Mouse (Mus musculus) liver, embryonic 12.5 days (tissue): ENCODE data around the gene Tex19.1. TPM values are rescaled to one million over a fixed set of nuclear protein-coding genes. Genes with fewer than 3 reads are reported as not detected.
"Not testable (repeated sequence)": the region's sequence is repeated elsewhere in the genome, so short reads cannot be mapped to it uniquely, and the experiment has no call there.

Experiments used
- ATAC-seq: fragments of 200-750 bp; cut with Nextera tagmentation; 2 replicates; pipeline ENCODE4 v1.8.0; 2017; ENCODE audit warnings: moderate number of reproducible peaks, mild to moderate bottlenecking, moderate library complexity
- H3K27ac ChIP-seq: fragments of 300-500 bp; sonication (generic); 2 replicates; pipeline ENCODE4 v1.5.1; 2016; ENCODE audit warnings: mild to moderate bottlenecking
- H3K27me3 ChIP-seq: fragments of 300-500 bp; sonication (generic); replicated peaks from 2 replicates; pipeline ENCODE4 v1.6.1; 2016; ENCODE audit warnings: mild to moderate bottlenecking, moderate library complexity
- H3K36me3 ChIP-seq: fragments of 300-500 bp; sonication (generic); 2 replicates; pipeline ENCODE4 v1.6.1; 2016; ENCODE audit warnings: mild to moderate bottlenecking, moderate library complexity
- H3K4me1 ChIP-seq: fragments of 300-500 bp; sonication (generic); 2 replicates; pipeline ENCODE4 v1.6.1; 2016
- H3K4me2 ChIP-seq: fragments of 300-500 bp; sonication (generic); 2 replicates; pipeline ENCODE4 v1.6.1; 2016; ENCODE audit warnings: mild to moderate bottlenecking, moderate library complexity
- H3K4me3 ChIP-seq: fragments of 300-500 bp; sonication (generic); 2 replicates; pipeline ENCODE4 v1.5.1; 2016; ENCODE audit warnings: mild to moderate bottlenecking, moderate library complexity
- H3K9ac ChIP-seq: fragments of 300-500 bp; sonication (generic); 2 replicates; pipeline ENCODE4 v1.6.1; 2016; ENCODE audit warnings: mild to moderate bottlenecking, moderate library complexity
- H3K9me3 ChIP-seq: fragments of 300-500 bp; sonication (generic); replicated peaks from 2 replicates; pipeline ENCODE4 v1.6.1; 2016; ENCODE audit warnings: mild to moderate bottlenecking, moderate library complexity
- WGBS: fragments of 180-500 bp; shearing (Covaris S2); methylation state at CpG from one replicate; pipeline ENCODE4 v1.1.7; 2016; ENCODE audit not compliant: insufficient replicate concordance; 5-methylcytosine and 5-hydroxymethylcytosine counted together
- polyA plus RNA-seq: library from polyadenylated mRNA; unstranded; fragments of >200 nt; fragmentation: Nextera tagmentation; extraction: Ambion mirVana; gene quantifications from 2 replicates; pipeline ENCODE4 v1.2.1, GENCODE M21; 2016

Tex19.1 gene
- 0.31 and 0.44 TPM in 2 replicates for polyA plus RNA-seq

DNA sequence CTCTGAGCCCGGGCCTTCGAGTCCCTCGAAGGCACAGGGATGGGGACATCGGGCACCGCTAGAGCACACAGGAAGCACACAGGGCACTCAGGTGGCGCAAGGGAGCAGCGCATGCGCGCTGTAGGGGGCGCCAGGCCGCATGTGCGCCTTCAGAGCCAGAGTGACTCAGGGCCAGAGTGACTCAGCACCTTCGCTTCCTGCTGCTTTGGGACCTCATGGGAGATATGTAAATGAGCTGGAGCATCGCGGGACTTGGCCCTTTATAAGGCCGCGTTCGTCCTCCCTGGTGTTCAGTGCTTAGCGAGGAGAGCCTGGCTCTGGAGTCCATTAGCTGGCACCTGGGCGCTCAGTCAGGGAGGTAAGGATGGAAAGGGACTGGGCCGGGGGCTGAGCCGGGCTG, at the start of gene Tex19.1:
TSS of gene Tex19.1 (plus strand) at position 279 of the 400 bp plus-strand sequence.
- 87% methylated on average over 22 of the region's 22 CpGs for WGBS
- ATAC-seq = no peak

DNA sequence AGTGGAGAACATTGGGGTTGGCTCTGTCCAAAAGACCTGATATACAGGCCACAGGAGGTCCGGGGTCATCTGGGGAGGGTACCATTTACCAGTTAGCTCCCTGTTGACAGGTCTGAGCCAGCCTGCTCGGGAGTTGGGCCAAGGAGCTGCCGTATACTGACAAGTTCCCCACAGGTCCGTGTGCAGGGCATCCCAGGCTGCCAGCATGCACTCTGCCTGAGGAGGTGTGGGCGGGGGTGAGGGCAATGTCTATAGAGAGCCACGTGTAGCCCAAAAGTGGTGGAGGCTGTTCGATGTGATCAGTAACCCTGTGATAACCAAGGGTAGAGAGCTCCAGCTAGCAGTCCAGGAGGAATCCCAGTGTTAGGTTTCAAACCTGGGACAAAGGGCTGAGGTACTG, 46.2 kb upstream of the Tex19.1 start:
- Histone ChIP-seq H3K36me3 (no peaks in the 10 kb centered on the region), H3K27ac (no peak overlapping the region), H3K4me1 (0 out of 2 replicates have a peak, but pooled peaks cover 13% of the 10 kb centered on the region), H3K27me3 (no peaks in the 10 kb centered on the region), H3K4me3 (no peak overlapping the region), H3K9ac (no peak overlapping the region), H3K4me2 (no peak overlapping the region), H3K9me3 (no peaks in the 10 kb centered on the region)
- no peak for ATAC-seq
- WGBS = 52% methylated on average over 7 of the region's 7 CpGs

More for the DNA sequence above, at the start of gene Tex19.1:
- H3K27ac ChIP-seq = no peak within 1 kb of the TSS
- H3K27me3 ChIP-seq = no peaks in the 10 kb centered on the region
- H3K9me3 ChIP-seq = no peaks in the 10 kb centered on the region
- peaks cover 9% of the 10 kb centered on the region for H3K4me1 ChIP-seq
- no peaks in the 10 kb centered on the region for H3K36me3 ChIP-seq
- H3K9ac ChIP-seq = no peak within 1 kb of the TSS
- H3K4me3 ChIP-seq = no peak within 1 kb of the TSS
- H3K4me2 ChIP-seq = no peak within 1 kb of the TSS

DNA sequence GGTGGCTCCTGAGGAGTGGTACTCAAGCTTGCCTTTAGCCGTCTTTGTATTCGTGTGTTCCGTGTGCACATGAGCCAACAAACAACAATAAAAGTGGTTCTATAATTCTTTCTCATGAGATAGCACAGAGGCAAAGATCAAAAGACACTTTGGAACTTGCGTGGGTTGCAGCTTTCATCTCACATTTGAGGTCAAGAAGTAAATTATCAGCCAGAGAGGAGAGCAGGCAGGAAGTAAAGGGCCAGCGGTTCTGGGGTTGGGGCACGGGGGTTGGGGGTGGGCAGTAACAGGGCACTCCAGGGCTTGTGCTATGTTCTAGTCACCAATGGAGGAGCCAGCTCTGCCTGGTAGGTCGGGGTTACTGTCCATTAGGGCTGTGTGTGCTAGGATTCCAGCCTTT, 45.3 kb upstream of the Tex19.1 start:
- 38% methylated on average over 7 of the region's 7 CpGs for WGBS
- no peak overlapping the region for H3K4me3 ChIP-seq
- no peaks in the 10 kb centered on the region for H3K9me3 ChIP-seq
- no peaks in the 10 kb centered on the region for H3K27me3 ChIP-seq
- H3K9ac ChIP-seq = no peak overlapping the region
- H3K36me3 ChIP-seq = no peaks in the 10 kb centered on the region
- no peak overlapping the region for H3K27ac ChIP-seq
- 0 out of 2 replicates have a peak, but pooled peaks cover 13% of the 10 kb centered on the region for H3K4me1 ChIP-seq
- ATAC-seq = no peak
- H3K4me2 ChIP-seq = no peak overlapping the region

DNA sequence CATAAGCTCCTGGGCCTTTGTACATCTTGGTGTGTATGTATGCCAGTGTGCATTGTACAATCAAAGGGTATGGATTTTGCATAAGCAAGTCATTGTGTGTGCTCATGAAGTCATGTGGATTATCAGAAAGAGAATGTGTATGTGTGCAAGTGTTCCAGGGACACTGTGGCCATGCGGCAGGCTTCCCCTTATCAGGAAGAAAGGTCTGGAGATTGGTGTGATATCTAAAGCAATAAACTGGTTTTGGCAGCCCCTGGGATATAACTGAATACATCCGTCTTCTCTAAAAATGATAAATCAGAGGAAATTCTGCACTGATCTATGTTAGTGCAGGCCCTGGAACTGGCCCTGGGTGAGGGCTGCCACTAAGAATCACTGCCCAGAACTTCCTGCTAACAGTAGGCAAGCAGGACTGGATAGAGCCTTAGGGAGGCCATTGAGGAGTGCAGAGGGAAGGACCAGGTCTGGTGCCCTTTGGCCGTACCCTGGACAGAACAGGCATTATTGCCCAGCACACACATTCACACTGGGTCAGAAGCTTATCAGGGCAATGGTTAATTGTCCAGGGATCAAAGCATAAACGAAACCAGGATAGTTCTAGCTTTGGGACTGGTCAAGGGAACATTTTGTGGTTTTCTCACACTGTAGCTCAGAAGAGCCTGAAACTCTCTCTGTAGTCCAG, 44.7 kb upstream of the Tex19.1 start:
- 50% methylated on average over 4 of the region's 4 CpGs for WGBS
- Histone ChIP-seq H3K4me3 (no peak overlapping the region), H3K27ac (no peak overlapping the region), H3K4me1 (0 out of 2 replicates have a peak, but pooled peaks cover 13% of the 10 kb centered on the region), H3K27me3 (no peaks in the 10 kb centered on the region), H3K9ac (no peak overlapping the region), H3K9me3 (no peaks in the 10 kb centered on the region), H3K4me2 (no peak overlapping the region), H3K36me3 (no peaks in the 10 kb centered on the region)
- no peak for ATAC-seq

DNA sequence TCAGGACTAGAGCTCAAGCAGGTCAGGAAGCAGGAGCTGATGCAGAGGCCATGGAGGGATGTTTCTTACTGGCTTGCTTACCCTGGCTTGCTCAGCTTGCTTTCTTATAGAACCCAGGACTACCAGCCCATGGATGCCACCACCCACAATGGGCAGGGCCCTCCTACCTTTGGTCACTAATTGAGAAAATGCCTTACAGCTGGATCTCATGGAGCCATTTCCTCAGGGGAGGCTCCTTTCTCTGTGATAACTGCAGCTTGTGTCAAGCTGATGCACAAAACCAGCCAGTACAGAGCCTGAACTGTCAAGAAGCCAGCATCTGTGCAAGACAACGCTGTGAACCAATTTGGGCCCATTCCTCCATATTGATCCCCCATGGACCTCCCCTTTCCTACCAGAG, 38.7 kb upstream of the Tex19.1 start:
- WGBS = 64% methylated on average over 1 of the region's 1 CpGs
- H3K9ac ChIP-seq, H3K36me3 ChIP-seq, H3K4me2 ChIP-seq, H3K4me1 ChIP-seq, ATAC-seq, H3K27ac ChIP-seq, H3K9me3 ChIP-seq, H3K27me3 ChIP-seq, H3K4me3 ChIP-seq: not testable (repeated sequence)

DNA sequence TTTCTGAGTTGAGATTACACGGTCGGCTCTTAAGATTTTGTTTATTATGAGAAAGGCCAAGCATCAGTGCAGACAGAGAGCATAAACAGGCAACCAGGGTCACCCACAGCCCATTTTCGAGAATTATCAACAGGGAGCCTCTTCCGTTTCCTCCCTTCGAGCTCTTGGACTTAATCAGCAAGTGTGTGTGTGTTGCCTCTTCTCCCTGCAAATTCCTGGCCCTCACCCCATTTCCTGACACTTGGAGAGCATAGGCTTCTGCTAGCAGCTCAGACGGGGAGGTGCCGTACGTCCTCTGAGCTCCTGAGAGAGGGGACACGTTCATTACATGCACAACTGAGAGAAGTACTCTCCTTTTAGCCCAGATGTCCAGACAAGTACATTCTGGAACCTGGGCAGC, 37.9 kb upstream of the Tex19.1 start:
- no peak for ATAC-seq
- Histone ChIP-seq H3K4me2 (no peak overlapping the region), H3K9ac (no peak overlapping the region), H3K4me3 (no peak overlapping the region), H3K36me3 (no peaks in the 10 kb centered on the region), H3K9me3 (no peaks in the 10 kb centered on the region), H3K27ac (0 out of 2 replicates have a peak overlapping the region, but pooled peaks have one; percentile 17), H3K27me3 (no peaks in the 10 kb centered on the region), H3K4me1 (0 out of 2 replicates have a peak, but pooled peaks cover 3% of the 10 kb centered on the region)
- 44% methylated on average over 9 of the region's 9 CpGs for WGBS

DNA sequence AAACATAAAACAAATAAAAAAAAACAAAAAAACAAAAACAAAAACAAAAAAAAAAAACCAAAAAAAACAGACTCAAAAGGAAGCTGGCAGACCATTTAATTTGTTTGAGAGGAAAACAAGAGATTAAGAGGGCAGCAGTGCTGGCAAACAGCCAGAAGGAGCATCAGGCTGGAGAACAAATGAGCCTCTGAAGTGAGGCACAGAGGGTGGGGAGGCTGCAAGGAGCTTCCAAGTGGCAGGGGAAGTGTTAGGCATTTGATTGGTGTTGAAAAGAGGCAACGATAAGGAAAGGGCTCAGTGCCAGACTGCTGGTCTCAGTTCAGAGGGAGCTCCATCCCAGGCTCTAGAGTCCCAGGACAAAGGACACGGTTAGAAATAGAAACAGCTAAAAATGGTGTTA, 36.0 kb upstream of the Tex19.1 start:
- Histone ChIP-seq H3K4me1 (0 out of 2 replicates have a peak, but pooled peaks cover 3% of the 10 kb centered on the region), H3K36me3 (no peaks in the 10 kb centered on the region), H3K27ac (no peak overlapping the region), H3K9me3 (no peaks in the 10 kb centered on the region), H3K27me3 (no peaks in the 10 kb centered on the region), H3K4me3 (no peak overlapping the region), H3K9ac (no peak overlapping the region), H3K4me2 (no peak overlapping the region)
- WGBS = 22% methylated on average over 2 of the region's 2 CpGs
- ATAC-seq = no peak

DNA sequence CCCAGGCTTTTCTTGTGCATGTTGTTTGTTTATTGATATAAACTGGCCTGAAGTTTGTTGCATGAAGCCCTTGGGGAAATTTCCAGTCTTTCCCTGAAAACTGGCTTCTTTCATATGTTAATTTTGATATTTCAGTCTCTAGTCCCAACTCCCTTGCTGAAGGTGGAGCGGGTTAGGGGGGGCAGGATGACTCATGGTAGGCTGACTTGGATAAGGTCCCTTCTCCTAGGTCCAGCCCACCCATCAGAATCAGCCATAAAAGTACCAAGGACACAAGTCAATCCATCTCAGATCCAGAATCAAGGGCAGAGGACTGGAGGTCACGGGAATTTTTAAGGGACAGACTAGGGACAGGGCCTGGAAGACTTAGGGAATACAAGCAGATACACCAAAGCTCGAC, 34.9 kb upstream of the Tex19.1 start:
- Histone ChIP-seq H3K36me3 (no peaks in the 10 kb centered on the region), H3K4me2 (no peak overlapping the region), H3K4me3 (no peak overlapping the region), H3K9ac (no peak overlapping the region), H3K4me1 (0 out of 2 replicates have a peak, but pooled peaks cover 3% of the 10 kb centered on the region), H3K27me3 (no peaks in the 10 kb centered on the region), H3K9me3 (no peaks in the 10 kb centered on the region), H3K27ac (no peak overlapping the region)
- WGBS = 66% methylated on average over 3 of the region's 3 CpGs
- ATAC-seq = no peak

DNA sequence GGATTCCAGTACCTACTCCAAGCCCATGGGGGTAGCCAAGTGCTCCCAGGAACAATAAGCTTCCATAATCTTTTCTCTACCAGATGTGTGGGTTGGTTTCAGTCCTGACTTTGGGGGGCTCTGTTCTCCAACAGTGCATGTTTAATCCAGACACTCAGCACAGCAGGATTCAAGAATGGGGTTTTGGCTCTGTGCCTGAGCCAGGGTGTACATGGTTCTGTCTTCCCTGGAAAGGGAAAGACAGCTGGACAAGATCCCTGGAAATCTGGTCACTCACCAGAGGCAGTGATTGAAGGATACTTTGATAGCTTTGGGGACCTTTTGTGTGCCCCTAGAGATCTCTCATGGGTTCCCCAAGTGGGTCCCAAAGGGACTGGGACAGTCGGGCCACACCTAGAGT, 34.3 kb upstream of the Tex19.1 start:
- no peaks in the 10 kb centered on the region for H3K27me3 ChIP-seq
- H3K9me3 ChIP-seq = no peaks in the 10 kb centered on the region
- no peak for ATAC-seq
- H3K36me3 ChIP-seq = no peaks in the 10 kb centered on the region
- WGBS = 54% methylated on average over 1 of the region's 1 CpGs
- H3K4me3 ChIP-seq = no peak overlapping the region
- H3K4me1 ChIP-seq = 0 out of 2 replicates have a peak, but pooled peaks cover 3% of the 10 kb centered on the region
- H3K27ac ChIP-seq = no peak overlapping the region
- no peak overlapping the region for H3K9ac ChIP-seq
- no peak overlapping the region for H3K4me2 ChIP-seq

DNA sequence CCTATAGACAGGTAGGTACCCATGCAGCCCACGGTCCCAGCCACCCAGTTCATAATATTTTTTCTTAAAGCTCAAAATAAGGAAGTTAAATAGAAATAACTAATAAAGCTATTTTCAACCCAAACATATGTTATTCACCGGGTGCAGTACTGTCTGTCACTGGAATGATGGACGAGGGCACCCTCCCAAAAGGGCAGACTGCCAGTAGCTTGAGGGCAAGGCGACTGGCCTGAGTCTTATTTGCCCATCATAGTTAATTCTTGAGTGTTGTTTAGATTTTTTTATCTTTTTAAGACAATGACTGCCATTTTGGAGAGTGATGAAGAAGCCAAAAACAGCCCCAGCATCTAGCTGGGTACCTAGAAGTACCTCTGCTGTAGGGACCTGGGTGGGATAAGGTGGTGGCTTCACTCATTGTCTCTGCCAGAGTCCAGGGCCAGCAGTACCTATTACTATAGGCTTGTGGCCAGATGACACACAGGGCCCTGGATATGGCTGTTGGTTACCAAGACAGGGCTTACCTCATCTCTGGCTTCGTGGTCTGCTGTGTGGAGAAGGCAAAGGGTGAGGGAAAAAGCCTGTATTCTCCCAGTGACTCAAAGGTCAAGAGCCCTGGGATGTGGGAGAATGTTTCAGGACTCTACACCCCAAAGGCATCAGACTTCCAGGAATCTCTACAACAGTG, 33.7 kb upstream of the Tex19.1 start:
- Histone ChIP-seq H3K27me3 (no peaks in the 10 kb centered on the region), H3K9ac (no peak overlapping the region), H3K36me3 (no peaks in the 10 kb centered on the region), H3K4me3 (no peak overlapping the region), H3K27ac (no peak overlapping the region), H3K4me1 (0 out of 2 replicates have a peak, but pooled peaks cover 3% of the 10 kb centered on the region), H3K9me3 (no peaks in the 10 kb centered on the region), H3K4me2 (no peak overlapping the region)
- ATAC-seq = no peak
- 59% methylated on average over 5 of the region's 5 CpGs for WGBS

DNA sequence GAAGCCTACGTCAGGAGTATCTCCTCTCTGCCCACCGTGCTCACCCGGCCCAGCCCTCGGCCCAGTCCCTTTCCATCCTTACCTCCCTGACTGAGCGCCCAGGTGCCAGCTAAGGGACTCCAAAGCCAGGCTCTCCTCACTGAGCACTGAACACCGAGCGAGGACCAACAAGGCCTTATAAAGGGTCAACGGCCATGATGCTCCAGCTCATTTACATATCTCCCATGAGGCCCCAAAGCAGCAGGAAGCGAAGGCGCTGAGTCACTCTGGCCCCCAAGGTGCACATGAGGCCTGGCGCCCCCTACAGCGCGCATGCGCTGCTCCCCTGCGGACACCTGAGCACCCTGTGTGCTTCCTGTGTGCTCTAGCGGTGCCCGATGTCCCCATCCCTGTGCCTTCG, 27.8 kb upstream of the Tex19.1 start:
- 85% methylated on average over 18 of the region's 18 CpGs for WGBS
- peaks cover 20% of the 10 kb centered on the region for H3K4me1 ChIP-seq
- no peak overlapping the region for H3K27ac ChIP-seq
- H3K9me3 ChIP-seq = no peaks in the 10 kb centered on the region
- no peak overlapping the region for H3K4me3 ChIP-seq
- H3K4me2 ChIP-seq = no peak overlapping the region
- no peaks in the 10 kb centered on the region for H3K27me3 ChIP-seq
- ATAC-seq = no peak
- no peak overlapping the region for H3K9ac ChIP-seq
- no peaks in the 10 kb centered on the region for H3K36me3 ChIP-seq

DNA sequence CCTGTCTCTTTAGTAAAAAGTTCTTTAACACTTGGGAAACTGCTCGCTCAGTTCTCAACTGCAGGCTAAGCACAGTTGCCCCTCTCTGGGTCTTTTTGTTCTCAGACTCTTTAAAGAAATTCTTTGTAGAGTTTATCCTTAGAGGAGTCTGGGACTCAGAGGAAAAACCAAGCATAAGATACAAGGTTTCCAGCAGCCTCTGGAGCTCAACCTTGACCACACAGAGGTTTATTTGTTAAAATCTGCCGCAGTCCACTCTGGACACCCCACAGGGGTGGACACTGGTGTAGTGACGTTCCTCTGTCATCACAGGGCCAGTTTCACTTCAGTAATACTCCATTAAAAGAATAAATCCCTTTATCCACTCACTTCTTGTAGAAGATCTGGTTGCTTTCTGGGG, 27.4 kb upstream of the Tex19.1 start, which contains the start of gene Tex19.2:
TSS of gene Tex19.2 (minus strand) at position 101 of the 400 bp plus-strand sequence.
- no peaks in the 10 kb centered on the region for H3K27me3 ChIP-seq
- no peaks in the 10 kb centered on the region for H3K36me3 ChIP-seq
- no peak within 1 kb of the TSS for H3K9ac ChIP-seq
- H3K4me1 ChIP-seq = peaks cover 20% of the 10 kb centered on the region
- H3K9me3 ChIP-seq = no peaks in the 10 kb centered on the region
- 81% methylated on average over 3 of the region's 3 CpGs for WGBS
- H3K4me3 ChIP-seq = no peak within 1 kb of the TSS
- H3K27ac ChIP-seq = no peak within 1 kb of the TSS
- ATAC-seq = no peak
- no peak within 1 kb of the TSS for H3K4me2 ChIP-seq
